Mouse (Mus musculus) pancreas, adult 10 weeks (tissue): ENCODE data around the gene Stag3. TPM values are rescaled to one million over a fixed set of nuclear protein-coding genes. Genes with fewer than 3 reads are reported as not detected.

Source experiments
- polyA plus RNA-seq: library from polyadenylated mRNA; stranded (reverse); fragments of 350-450 nt; fragmentation: Illumina TruSeq; extraction: RNeasy Lipid Tissue Mini Kit (QIAGEN cat#74804); gene quantifications from one replicate; pipeline ENCODE4 v1.2.3, GENCODE M21; 2015; ENCODE audit warnings: low read depth, low replicate concordance; ENCODE audit not compliant: insufficient read depth

Stag3 gene
- not detected for polyA plus RNA-seq

GRCm38 (mm10) chr5:138279585-138280424 is at the start of gene Stag3, which contains the start of the genes Gm43720 and Gpc2:
TSS of gene Stag3 (plus strand) at chr5:138280240.
TSS of gene Gm43720 (minus strand) at chr5:138279958.
TSS of gene Gpc2 (minus strand) at chr5:138280005.

GRCm38 (mm10) chr5:138255353-138256093 is 24.5 kb upstream of the Stag3 start, which contains the start of gene Lamtor4:
TSS of gene Lamtor4 (plus strand) at chr5:138255482.

GRCm38 (mm10) chr5:138263260-138264206 is 16.5 kb upstream of the Stag3 start, which contains the start of gene BC037034:
TSS of gene BC037034 (minus strand) at chr5:138264033.

GRCm38 (mm10) chr5:138272409-138272923 is 7.6 kb upstream of the Stag3 start, which contains the start of gene Gal3st4:
TSS of gene Gal3st4 (minus strand) at chr5:138272840.

GRCm38 (mm10) chr5:138341661-138342060 is 61.6 kb downstream of the Stag3 start, which contains the start of gene Pvrig:
TSS of gene Pvrig (plus strand) at chr5:138341961.

Other genes with a start within 250 kb of the Stag3 start
- gene Smok3c, start 227.0 kb upstream of the Stag3 start, polyA plus RNA-seq = not detected
- gene Zkscan1, start 195.2 kb upstream of the Stag3 start, polyA plus RNA-seq = 2.7 TPM
- 4.1 TPM for gene Zscan21, start 163.3 kb upstream of the Stag3 start, polyA plus RNA-seq
- gene Zfp113, start 124.5 kb upstream of the Stag3 start, polyA plus RNA-seq = 1.2 TPM
- gene Cops6, start 119.2 kb upstream of the Stag3 start, polyA plus RNA-seq = 25.2 TPM
- gene Ap4m1, start 108.2 kb upstream of the Stag3 start, polyA plus RNA-seq = 14.3 TPM
- gene Mcm7, start 107.8 kb upstream of the Stag3 start, polyA plus RNA-seq = 9.3 TPM
- gene Taf6, start 92.8 kb upstream of the Stag3 start, polyA plus RNA-seq = 7.8 TPM
- 5.6 TPM for gene Cnpy4, start 92.8 kb upstream of the Stag3 start, polyA plus RNA-seq
- gene Mblac1, start 85.9 kb upstream of the Stag3 start, polyA plus RNA-seq = not detected
- 0.44 TPM for gene Nxpe5, start 54.3 kb upstream of the Stag3 start, polyA plus RNA-seq
- gene Lamtor4, start 24.8 kb upstream of the Stag3 start, polyA plus RNA-seq = 18.8 TPM
- gene BC037034, start 16.2 kb upstream of the Stag3 start, polyA plus RNA-seq = 24.9 TPM
- gene Gal3st4, start 7.4 kb upstream of the Stag3 start, polyA plus RNA-seq = not detected
- 0.22 TPM for gene Gm43720, start 282 bp upstream of the Stag3 start, polyA plus RNA-seq
- gene Gpc2, start 235 bp upstream of the Stag3 start, polyA plus RNA-seq = 0.41 TPM
- not detected for gene Pvrig, start 61.7 kb downstream of the Stag3 start, polyA plus RNA-seq
- gene Zfp157, start 161.2 kb downstream of the Stag3 start, polyA plus RNA-seq = 1.5 TPM